16 mouse cellular contexts compared by ENCODE assay signal in the genomic region with DNA sequence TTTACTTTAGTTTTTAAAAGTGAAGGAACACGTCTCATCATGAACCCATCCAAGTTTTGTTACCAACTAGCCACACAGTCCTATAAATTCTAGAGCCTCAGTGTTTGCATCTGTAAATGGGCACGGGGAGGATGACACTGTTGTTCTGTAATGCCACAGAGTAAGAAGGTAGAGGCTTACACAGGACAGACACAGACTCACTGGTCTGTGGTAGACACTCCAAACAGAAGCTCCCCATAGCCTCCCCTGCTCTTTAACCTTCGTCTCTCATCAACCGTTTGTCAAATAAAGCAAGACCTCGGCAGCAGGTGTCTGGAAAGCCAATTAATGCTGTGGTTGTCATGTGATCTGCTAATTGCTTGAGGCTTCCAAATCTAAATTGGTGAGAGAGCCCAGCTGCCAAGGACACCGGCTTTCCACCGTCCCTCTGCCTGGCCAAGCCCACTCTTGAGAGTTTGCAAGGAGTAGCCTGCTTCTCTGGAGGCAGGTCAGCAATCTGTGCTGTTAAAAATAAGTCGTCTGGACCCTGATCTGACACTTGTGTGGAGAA.
"Had no signal": no experiment of that assay in that cellular context is flagged by ENCODE, and none has a peak within 500 bp of the region (broad histone marks: within the 10 kb centered on the region; RNA-seq: fewer than 3 reads in every experiment).

No protein-coding gene starts in this region.

- H3K9ac ChIP-seq: limb, embryonic 12.5 days; liver, embryonic 13.5 days; liver, postnatal 0 days; lung, embryonic 15.5 days; midbrain, embryonic 12.5 days; neural tube, embryonic 12.5 days had no signal

- H3K27ac ChIP-seq: layer of hippocampus, adult 2 months; limb, embryonic 12.5 days; liver, embryonic 13.5 days; lung, embryonic 15.5 days; macrophage; midbrain, embryonic 12.5 days; neural tube, embryonic 12.5 days had no signal

- H3K4me3 ChIP-seq: layer of hippocampus, adult 2 months; limb, embryonic 12.5 days; liver, embryonic 13.5 days; lung, embryonic 15.5 days; megakaryocyte, embryonic 14.5 days; midbrain, embryonic 12.5 days; neural tube, embryonic 12.5 days had no signal

- DNase-seq: kidney, adult 2 months; kidney, postnatal 10 days; kidney, postnatal 4 days; liver; liver, embryonic 13.5 days; liver, postnatal 0 days; lung, postnatal 14 days; right cerebral cortex, postnatal 14 days; thymus, postnatal 36 days had no signal

- H3K4me1 ChIP-seq: limb, embryonic 12.5 days; midbrain, embryonic 12.5 days; neural tube, embryonic 12.5 days had no signal

- H3K9me3 ChIP-seq: limb, embryonic 12.5 days; liver, embryonic 13.5 days; lung, embryonic 15.5 days; megakaryocyte, embryonic 14.5 days; midbrain, embryonic 12.5 days; neural tube, embryonic 12.5 days had no signal

- H3K27me3 ChIP-seq: limb, embryonic 12.5 days; midbrain, embryonic 12.5 days; neural tube, embryonic 12.5 days had no signal

- ATAC-seq: liver, postnatal 0 days had no signal

- H3K36me3 ChIP-seq: limb, embryonic 12.5 days; liver, embryonic 13.5 days; lung, embryonic 15.5 days; midbrain, embryonic 12.5 days; neural tube, embryonic 12.5 days had no signal

- H3K4me2 ChIP-seq: limb, embryonic 12.5 days; liver, embryonic 13.5 days; lung, embryonic 15.5 days; midbrain, embryonic 12.5 days; neural tube, embryonic 12.5 days had no signal
